Mouse (Mus musculus) skeletal muscle tissue, adult 2 months (tissue): ENCODE results near the gene P4ha2.

Experiments
- DNase-seq: peaks from one replicate; pipeline ENCODE4 v3.0.0-alpha.2; 2012; ENCODE audit warnings: low read depth, low spot score

Gene P4ha2

DNA sequence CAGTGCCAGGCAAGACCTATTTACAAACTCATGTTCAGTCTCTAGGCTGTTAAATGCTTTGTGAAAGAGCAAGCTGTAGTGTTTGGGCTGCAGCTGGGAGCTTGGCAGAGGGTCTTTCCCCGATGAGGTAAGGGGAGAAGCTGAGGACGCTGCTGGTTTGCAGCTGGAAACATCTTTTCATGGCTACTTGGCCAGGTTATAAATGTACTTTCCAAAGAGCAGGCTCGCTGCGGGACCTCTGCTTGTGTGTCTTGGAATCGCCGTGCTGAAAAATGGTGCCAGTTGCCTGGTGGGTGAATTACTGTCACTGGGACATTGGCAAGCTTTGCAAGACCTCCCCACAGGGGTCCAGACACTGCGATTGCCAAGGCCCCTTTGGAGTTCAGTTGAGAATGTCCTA is 7.3 kb downstream of the P4ha2 start:
- peak; percentile 60 for DNase-seq

DNA sequence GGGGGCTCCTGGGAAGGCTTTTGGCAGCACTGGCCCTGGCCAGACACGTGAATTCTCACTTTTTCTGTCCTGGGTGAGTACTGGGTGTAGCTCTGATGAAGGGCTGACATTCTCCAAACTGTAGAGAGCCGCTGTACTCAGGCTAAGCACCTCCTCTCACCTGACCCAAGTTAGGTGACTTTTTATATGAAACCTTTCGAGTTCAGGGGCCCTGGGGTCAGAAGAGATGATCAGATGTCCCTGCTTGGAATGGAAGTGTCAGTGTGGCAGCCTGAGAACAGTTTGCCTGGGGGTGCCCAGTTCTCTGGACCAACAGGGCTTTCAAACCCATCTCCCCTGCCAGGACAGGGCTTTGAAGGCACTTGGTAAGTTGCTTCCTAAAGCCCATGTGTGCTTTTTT is 8.2 kb downstream of the P4ha2 start:
- no peak for DNase-seq

DNA sequence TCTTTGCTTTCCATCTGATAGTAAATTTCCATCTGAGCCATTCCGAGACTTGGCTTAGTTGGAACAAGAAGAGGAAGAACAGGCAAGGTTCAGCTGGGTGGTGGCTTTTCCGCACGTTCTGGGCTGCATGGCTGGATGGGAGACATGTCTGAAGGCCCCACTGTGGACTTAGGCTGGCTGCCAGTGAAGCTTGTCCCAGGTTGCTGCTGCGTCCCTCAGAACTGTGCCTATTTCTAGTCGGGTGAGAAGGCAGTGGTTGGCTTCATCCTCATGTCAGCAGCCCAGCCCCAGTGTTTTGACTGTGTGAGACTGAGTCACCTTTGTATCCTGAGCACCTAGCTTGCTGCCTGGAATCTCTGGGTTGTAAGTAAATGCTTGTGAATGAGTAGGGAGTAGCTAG is 9.0 kb downstream of the P4ha2 start:
- no peak for DNase-seq

DNA sequence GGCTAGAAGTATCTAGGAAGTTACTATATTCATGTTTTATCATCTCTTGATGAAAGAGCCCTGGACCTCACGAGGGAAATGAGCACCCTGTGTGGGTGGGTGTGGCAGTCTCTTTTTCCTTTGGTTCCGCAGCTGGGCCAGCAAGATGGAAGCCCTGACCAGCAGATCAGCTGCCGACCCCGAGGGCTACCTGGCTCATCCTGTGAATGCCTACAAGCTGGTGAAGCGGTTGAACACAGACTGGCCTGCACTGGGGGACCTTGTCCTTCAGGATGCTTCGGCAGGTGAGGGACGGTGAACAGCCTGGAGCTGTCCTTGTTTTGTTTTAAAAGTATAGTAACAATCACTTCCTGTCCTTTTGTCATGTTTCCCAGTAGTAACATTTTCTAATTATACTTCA is 11.4 kb downstream of the P4ha2 start:
- no peak for DNase-seq

DNA sequence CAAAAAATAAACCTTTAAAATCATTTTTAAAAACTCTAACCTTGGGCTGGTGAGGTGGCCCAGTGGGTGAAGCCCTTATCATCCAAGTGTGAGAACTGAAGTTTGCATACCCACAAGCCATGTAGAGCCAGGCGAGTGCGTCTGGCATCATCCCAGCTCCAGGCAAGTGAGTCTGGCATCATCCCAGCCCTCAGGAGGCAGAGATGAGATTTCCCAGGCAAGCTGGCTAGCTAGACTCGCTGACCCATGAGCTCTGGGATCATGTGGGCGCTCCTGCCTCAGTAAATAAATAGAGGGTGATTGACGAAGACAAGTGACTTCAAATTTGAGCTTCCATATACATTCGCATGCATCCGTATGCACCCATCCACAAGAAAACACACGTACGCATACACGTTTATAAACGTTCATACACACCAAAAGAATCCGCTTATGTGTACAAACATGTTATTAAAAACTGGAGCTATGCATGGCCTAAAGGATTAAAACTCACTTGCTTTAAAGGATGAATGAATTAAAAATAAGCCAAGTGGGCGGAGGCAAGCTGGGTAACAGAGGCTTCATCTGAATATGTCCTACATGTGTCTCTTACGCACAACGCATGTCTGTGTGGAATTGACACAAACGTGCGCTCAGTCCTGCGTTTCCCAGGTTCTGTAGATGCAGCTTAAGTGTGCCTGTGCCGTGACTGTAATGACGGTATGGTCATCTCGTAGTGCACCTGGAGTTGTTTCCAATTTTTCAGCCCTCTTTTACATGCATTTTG is 12.3 kb downstream of the P4ha2 start:
- peak; percentile 71 for DNase-seq

DNA sequence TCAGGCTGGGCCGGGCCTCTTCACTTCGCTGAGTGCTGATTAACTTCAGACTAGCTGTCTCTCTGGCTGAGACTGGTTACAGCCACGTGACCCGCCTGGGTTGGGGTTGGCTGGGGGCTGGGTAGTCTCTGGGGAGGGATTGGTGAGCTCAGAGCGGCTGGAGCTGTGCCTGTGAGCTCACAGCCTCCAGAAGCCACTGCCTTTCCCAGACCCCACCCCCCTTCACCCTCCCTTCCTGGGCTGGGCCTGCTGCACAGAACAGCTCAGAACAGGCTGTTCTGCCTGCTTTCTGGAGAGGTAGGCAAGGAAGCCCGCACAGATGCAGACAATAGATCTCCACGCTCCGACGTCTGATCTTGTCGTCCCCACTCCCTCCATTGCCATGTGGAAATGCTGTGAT is 13.0 kb downstream of the P4ha2 start:
- DNase-seq: peak; percentile 97

DNA sequence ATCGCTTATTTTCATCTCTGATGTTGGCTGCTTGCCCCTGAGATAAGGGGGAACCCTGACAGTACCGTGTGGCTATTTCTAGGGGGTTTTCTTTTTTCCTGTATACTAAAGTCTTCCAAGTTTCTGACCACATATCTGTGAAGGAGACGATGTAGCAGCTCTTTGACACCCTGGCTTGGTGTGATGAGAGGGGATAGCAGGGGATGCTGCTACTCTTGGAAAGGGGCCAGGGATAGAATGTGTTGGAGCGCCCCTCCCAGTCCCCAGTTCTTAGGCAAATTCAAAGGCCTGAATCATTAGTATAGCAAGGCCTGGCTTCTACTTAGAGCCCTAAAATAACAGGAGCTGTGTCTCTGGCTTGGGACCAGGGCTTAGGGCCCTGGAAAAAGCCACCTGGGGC is 13.5 kb downstream of the P4ha2 start:
- DNase-seq: no peak

DNA sequence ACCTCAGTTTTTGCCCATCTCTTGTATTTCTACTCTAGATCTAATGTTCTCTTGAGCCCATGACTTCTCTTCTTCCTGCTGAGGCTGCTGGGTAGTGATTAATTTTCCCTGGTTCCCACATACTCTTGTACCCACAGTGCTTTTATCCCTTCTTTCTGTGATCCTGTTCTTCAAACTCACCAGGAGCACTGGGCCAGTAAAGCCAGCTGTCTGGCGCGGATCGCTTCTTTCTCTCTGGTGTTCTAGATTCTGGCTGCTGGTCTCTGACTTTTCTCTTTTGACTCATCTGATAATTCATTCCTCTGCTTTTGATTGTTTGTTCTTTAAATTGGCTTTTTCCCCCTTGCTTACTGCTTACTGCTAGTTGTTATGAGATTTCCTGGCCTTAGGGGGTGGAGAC is 14.9 kb downstream of the P4ha2 start:
- DNase-seq: no peak

DNA sequence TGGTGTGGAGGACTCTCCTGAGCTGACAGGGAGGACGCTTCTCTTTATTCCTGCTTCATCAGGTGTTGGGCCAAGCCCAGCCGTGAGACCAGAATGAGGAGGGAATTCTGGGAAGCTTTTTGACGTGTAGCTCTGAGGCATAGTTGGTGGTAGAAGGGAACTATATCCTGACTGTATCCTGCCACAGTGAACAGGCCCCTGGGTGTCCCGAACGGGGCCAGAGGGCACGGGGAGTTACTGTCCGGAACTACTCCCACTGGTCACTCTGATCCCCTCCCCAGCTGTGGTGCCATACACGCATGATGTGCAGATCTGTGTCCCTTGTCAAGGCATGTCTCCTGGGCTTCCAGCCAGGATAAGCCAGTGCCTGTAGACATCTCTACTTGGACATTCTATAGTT is 15.4 kb downstream of the P4ha2 start:
- no peak for DNase-seq

DNA sequence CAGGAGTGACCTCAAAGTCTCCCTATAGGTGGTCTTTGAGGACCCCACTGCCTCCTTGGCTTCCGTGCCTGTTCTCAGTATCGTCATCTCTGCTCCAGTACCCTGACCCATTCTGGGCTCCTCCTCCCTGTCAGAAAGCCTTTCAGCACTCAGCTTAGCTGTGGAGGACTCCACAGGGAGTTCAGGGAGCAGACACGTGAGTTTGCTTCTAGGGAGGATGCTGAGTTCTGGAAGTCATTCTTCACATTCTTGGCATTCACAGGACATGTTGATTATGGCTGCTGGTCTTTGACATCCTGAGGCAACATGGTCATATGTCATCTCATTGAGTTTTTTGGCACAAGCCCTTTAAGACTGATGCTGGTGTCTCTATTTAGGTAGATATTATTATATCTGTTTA is 16.0 kb downstream of the P4ha2 start:
- DNase-seq: no peak

DNA sequence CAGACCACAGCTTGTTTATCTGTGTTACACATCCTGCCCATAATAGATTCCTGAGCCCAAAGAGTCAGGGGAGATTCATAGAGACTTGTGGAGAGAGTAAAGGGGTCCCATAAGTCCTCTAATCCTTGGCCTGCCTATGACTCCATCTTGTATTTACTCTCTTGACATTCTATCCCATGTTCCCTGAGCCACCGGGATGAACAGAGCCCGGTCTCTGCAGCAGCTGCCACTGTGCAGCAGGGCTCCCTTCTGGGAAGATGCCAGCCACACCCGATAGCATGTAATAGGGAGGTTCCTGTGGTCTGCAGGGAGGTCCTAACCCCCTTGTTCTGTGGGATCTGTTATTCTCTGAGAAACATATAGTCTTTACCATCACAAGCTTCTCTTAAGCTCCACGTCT is 16.5 kb downstream of the P4ha2 start:
- no peak for DNase-seq

DNA sequence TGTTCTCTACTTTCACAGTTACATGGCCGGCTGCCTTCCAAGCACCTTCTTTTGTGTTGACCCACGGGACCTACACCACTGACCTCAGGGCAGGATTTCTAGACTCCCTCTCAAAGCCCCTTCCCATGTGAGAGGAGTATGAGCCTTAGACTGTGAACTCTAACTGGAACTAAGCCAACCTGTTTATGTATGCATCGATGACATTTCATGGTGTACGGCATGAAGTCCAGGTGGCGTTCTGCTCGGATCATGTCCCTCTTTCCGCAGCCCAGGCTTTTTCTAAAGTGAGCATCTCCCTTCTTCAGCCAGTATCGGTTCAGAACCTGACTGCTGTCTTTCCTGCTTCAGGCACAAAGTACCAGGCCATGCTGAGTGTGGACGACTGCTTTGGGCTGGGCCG is 17.2 kb downstream of the P4ha2 start:
- no peak for DNase-seq

DNA sequence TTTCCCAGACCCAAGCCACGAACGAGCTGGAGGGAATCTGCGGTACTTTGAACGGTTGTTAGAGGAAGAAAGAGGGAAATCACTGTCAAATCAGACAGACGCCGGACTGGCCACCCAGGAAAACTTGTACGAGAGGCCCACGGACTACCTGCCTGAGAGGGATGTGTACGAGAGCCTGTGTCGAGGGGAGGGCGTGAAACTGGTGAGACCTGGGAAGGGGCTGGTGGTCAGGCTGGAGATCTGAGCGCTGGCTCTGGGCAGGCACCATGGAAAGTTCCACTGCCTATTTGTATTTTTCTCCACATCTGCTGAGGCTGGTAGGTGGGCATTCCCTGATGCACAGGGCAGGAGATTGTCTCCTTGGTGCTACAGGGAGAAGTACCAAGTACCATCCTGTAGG is 19.2 kb downstream of the P4ha2 start:
- no peak for DNase-seq

DNA sequence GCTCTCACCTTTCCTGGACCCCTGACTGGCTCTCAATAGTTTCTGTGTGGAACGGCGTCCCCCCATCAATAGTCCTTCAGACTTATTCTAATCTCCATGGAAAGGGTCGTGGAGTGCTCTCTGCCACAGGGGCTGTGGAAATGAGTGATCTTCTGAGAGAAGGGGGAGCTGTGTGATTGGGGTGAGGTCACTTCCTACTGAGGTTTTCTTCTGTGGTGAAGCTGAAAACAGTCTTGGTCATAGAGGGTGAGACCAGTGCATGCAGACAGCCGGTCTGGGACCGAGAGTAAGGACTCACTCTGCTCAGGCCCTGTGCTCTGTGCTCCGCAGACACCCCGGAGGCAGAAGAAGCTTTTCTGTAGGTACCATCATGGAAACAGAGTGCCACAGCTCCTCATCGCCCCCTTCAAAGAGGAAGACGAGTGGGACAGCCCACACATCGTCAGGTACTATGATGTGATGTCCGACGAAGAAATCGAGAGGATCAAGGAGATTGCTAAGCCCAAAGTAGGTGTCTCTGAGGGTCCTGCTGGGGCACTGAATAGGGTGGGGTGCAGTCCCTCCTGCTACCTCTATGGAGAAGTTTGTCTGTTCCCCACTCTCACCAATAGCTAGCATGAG is 20.0 kb downstream of the P4ha2 start:
- no peak for DNase-seq

DNA sequence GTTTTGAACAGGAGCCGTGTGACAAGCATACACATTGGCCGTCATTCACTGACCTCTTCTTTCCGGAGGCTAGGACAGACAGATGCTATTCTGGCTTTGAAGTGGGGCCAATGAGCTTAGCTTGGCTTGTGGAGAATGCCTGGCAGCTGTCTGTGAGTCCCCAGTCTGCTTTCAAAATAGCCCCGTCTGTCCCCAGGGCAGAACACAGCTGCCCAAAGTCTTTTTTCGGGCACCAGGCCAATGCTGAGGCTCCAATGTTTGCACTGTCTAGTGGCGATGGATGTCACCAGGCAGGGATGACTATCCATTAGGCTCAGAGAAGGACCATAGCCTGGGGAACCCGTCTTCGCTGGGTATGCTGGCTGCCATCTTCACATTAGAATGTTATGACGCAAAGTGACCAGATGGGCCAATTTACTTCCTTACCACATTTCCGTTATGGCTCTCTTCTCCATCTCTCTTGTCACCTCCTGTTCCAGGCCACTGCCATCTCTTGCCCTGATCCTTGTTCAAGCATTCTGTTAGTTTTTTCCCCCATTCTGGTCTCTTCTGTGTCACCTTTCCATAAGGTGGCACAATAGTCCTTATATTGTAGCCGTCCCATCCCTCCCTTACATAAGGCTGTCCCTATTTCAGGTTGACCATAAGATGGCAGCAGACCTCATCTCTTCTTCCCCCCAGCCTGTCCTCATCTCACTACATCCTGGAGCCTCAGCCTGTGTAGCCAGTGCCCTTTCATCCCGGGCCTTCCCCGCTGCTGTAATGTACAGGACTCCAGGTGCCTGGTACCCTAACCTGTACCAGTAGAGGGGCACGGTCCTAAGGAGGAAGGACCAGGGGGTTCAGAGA is 22.7 kb downstream of the P4ha2 start:
- peak; percentile 93 for DNase-seq

DNA sequence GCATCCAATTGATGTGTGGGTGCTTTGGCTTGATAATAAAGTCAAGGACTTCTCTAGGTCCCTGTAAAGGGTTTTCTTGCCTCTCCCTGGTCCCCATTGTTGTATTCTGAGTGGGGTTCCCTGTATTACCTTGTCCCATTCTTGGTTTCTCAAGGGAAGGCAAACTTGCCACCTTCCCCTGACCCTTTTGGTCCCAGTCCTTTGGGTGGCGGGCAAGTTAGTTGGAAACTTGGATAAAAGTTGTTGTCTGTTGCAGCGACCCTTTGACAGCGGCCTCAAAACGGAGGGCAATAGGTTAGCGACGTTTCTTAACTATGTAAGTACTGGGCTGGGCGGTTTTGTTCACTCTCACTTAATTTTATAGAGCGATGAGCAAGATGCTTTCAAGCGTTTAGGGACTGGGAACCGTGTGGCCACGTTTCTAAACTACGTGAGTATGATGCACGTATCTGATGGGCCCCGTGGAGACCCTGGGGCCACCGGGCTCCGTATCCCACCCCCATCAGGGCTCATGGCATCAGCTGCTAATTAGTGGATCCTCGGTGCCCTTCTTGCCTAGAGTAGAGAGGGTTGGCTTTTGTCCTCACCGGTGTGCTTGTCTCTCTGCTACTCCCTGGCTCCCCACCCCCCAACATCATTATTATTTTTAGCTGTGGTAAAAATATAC is 26.2 kb downstream of the P4ha2 start:
- DNase-seq: no peak

DNA sequence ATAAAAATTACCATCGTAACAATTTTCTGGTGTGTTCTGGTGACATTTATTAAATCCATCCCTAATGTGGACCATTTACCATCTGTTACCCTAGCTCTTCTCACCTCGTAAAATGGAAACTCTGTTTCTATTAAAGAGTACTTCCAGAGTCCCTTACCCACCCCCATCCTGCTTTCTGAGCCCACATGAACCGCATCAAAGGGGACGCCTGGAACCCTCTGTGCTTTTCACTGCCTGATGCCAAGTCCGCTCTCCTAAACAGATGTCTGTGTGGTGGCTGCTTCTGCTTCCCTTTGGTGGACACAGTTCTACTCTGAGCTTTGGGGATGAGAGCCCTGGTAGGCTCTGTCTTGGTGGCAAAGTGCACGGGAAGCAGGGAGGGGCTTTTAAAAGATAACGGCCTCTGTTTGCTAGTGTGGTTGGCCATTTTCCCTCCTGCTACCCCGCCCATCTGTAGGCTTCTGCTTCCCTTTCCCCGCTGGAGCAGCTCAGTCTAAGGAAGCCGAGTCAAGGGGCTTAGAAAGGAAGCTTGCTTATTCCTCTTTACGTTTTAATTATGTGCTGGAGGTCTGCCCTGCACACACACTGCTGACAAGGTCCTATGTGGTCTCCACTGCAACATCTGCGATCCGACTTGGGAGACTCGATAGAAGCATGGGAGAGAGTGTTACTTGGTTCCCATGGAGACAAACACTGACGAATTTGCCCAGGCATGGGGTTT is 26.9 kb downstream of the P4ha2 start:
- no peak for DNase-seq

DNA sequence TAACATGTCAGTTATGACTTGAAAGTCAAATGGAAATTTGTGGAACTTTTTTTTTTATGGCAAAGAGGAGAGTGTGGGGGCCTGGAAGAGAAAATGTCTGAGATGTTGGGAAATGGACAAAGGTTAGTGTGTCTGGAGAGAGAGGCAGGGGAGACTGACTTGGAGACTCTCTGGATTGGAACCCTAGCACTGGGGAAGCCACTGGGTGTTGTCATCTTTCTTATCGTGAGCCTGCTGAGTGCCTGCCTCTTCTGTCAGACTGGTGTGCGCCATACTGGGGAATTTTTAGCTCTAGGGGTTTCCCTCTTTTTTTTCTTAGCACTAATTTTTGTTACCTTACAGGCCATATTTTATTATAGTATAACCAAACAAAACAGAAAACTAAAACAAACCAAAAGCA is 27.5 kb downstream of the P4ha2 start:
- DNase-seq: no peak

DNA sequence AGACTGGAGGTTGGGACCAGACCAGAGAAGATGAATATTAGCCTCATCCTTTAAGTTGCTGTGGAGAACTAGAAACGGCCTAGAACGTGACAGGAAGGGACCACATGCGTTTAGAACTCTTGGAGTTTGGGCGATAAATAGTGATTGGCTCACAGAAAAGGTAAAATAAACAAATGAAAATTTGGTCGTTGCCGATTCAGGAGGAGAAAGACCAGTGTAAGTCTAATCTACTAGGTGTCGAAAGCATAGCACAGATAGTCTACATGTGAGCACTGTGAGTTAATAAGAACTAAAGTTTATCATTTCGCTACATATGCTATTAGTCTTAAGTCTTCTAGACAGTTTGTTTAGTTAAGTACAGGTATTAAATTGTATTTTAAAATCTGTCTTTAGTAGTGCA is 30.1 kb downstream of the P4ha2 start:
- DNase-seq: no peak

DNA sequence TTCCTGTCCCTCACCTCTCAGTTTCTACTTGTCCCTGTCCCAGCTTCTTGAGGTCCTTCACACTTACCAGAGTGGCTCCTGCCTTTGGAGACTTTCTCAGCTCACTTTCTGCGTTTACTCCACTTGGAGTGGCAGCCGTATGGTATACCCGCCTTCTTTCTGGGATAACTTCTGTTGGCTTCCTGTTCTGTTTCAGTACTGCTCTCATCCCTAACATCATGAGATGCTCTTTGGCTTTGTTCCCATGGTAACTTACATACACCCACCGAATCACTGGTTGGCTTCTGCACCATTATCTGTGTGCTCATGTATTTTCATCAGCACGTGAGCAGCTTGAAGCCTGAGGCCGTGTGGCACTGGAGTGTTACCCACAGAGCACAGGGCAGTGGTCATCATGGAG is 30.8 kb downstream of the P4ha2 start:
- no peak for DNase-seq

DNA sequence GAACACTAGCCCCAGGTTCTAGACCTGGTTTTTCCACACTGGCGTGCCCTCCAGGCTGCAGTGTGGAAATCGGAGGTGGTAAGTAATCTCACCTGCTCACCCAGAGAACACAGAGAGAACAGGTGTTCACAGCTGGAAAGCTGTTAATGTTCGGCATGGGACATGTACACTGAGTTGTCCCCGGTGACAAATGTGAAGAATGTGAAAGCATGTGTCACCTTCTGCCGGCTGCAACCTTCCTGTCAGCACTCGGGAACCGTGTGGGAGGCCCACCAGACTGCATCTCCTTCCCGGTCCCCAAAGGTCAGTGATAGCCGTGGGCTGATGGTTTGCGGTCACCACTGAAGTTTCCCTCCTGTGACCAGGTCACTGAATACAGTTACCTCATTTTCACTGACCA is 32.4 kb downstream of the P4ha2 start:
- DNase-seq: no peak

DNA sequence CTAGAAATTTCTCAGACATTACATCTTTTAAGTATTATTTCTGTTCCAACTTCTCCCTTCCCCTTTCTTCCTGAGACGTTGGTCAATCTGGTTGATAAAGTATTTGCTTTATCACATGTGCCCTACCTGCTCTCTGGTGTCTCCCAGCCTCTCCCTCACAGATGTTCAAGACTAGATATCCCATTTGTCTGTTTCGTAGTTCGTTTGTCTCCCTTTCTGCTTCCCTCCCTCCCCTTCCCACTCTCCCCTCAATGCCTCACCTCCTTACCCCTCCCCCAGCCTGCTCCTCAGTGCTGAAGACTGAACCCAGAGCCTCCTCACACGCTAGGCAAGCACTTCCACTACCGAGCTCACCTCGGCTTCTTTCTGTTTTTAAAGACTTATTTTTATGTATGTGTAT is 35.0 kb downstream of the P4ha2 start:
- no peak for DNase-seq
